Mouse (Mus musculus): Measurements from ENCODE around the gene Slc7a7. TPM values are rescaled to one million over a fixed set of nuclear protein-coding genes. Genes with fewer than 3 reads are reported as not detected.
A peak's percentile ranks its signal among the peaks of the same experiment; 100 is the strongest.

Slc7a7 gene
- total and polyA plus RNA-seq, 3 experiments: 20.1 to 65.6 TPM; not detected in 1

GRCm38 (mm10) chr14:54463959-54464292 is 46.3 kb upstream of the Slc7a7 start, which contains the start of gene Lrp10:
Gene Lrp10 (plus strand): TSS chr14:54464137.
- H3K4me1 ChIP-seq (ENCODE audit: control insufficient read depth in 1 of 2, insufficient read depth in 2 of 2, low read length in 2 of 2): peaks cover 5 to 18% of the 10 kb centered on the region in 2 experiments
- H3K79me2 ChIP-seq (ENCODE audit: control insufficient read depth, insufficient read depth, low read length, poor library complexity): peaks cover 21% of the 10 kb centered on the region
- no peaks in the 10 kb centered on the region for H3K27me3 ChIP-seq (ENCODE audit: control insufficient read depth in 1 of 2, insufficient read depth in 2 of 2, low read length in 2 of 2)
- H3K36me3 ChIP-seq (ENCODE audit: control insufficient read depth in 1 of 2, insufficient read depth in 2 of 2, low read length in 2 of 2): peaks cover 0 to 22% of the 10 kb centered on the region in 2 experiments; a peak in 3 of 4 replicates
- H3K27ac ChIP-seq (ENCODE audit: control insufficient read depth, low read depth, low read length): peak within 1 kb of the TSS; percentile 100
- DNase-seq (ENCODE audit: low read depth, low spot score): peak; percentile 94
- H3K9me3 ChIP-seq (replicated peaks; ENCODE audit: insufficient read depth, low read length): no peaks in the 10 kb centered on the region
- H3K4me3 ChIP-seq (ENCODE audit: control insufficient read depth in 1 of 2, insufficient read depth in 1 of 2, low read depth in 2 of 2, low read length in 2 of 2): peak within 1 kb of the TSS; percentile 67 to 91
- peak within 1 kb of the TSS; percentile 96 for H3K9ac ChIP-seq (ENCODE audit: control insufficient read depth, low read depth, low read length, poor library complexity, severe bottlenecking)
- TF ChIP-seq POLR2AphosphoS2 (IDR thresholded peaks at IDR 0.05; ENCODE audit: low read length) (no peak; the same call in 1 of the 2 replicates), ELF1 (IDR thresholded peaks at IDR 0.05; ENCODE audit: low read depth, low read length) (peak; percentile 85), SIN3A (IDR thresholded peaks at IDR 0.05; ENCODE audit: low read length) (peak; percentile 77; the same call in 1 of the 2 replicates), BHLHE40 (IDR thresholded peaks at IDR 0.05; ENCODE audit: borderline replicate concordance, low read depth, low read length) (no peak), RCOR1 (IDR thresholded peaks at IDR 0.05; ENCODE audit: low read depth, low read length) (0 out of 2 replicates have a peak, but pooled peaks have one; percentile 26), USF2 (IDR thresholded peaks at IDR 0.05; ENCODE audit: borderline replicate concordance in 1 of 2, insufficient read depth in 1 of 2, low read depth in 1 of 2, low read length in 2 of 2) (no peak), ZC3H11A (IDR thresholded peaks at IDR 0.05; ENCODE audit: low read depth, low read length) (no peak), HCFC1 (IDR thresholded peaks at IDR 0.05; ENCODE audit: low read depth, low read length) (0 out of 2 replicates have a peak, but pooled peaks have one; percentile 56), ZNF384 (IDR thresholded peaks at IDR 0.05; ENCODE audit: low read depth, low read length) (no peak), USF1 (IDR thresholded peaks at IDR 0.05; ENCODE audit: low read depth, low read length) (peak; percentile 29; the same call in 1 of the 2 replicates), ZKSCAN1 (IDR thresholded peaks at IDR 0.05; ENCODE audit: low read depth, low read length) (no peak), TAL1 (IDR thresholded peaks at IDR 0.05; ENCODE audit: low read length) (no peak), MEF2A (IDR thresholded peaks at IDR 0.05; ENCODE audit: extremely low read depth, insufficient replicate concordance, low read depth, low read length, poor library complexity, severe bottlenecking) (no peak), POLR2AphosphoS5 (IDR thresholded peaks at IDR 0.05; ENCODE audit: borderline replicate concordance, low read depth, low read length) (no peak), RAD21 (IDR thresholded peaks at IDR 0.05; ENCODE audit: low read depth, low read length) (no peak; the same call in 1 of the 2 replicates), GATA1 (IDR thresholded peaks at IDR 0.05; ENCODE audit: low read depth, low read length) (peak; percentile 65), GABPA (IDR thresholded peaks at IDR 0.05; ENCODE audit: low read depth, low read length) (no peak), MAZ (IDR thresholded peaks at IDR 0.05; ENCODE audit: low read depth, low read length) (peak; percentile 76; the same call in 1 of the 2 replicates), KAT2A (conservative IDR thresholded peaks at IDR 0.05; ENCODE audit: low read depth, low read length) (no peak), UBTF (IDR thresholded peaks at IDR 0.05; ENCODE audit: borderline replicate concordance, insufficient read depth, low read depth, low read length) (no peak), CTCF (IDR thresholded peaks at IDR 0.05 in 2 of 3, conservative IDR thresholded peaks at IDR 0.05 in 1 of 3; ENCODE audit: control insufficient read depth in 1 of 3, insufficient read depth in 1 of 3, low read depth in 2 of 3, low read length in 3 of 3, poor library complexity in 1 of 3, severe bottlenecking in 1 of 3) (0 out of 6 replicates have a peak, but pooled peaks of 1 of the 3 experiments have one; percentile 0), MYC (IDR thresholded peaks at IDR 0.05; ENCODE audit: low read depth, low read length) (no peak), MAFK (IDR thresholded peaks at IDR 0.05; ENCODE audit: borderline replicate concordance, low read depth, low read length) (no peak), CHD2 (IDR thresholded peaks at IDR 0.05; ENCODE audit: low read length) (no peak), ETS1 (IDR thresholded peaks at IDR 0.05; ENCODE audit: low read depth, low read length) (peak; percentile 63), NELFE (IDR thresholded peaks at IDR 0.05; ENCODE audit: low read depth, low read length) (peak; percentile 84), TBP (IDR thresholded peaks at IDR 0.05; ENCODE audit: low read depth, low read length) (peak; percentile 2), NRF1 (IDR thresholded peaks at IDR 0.05; ENCODE audit: insufficient read depth, low read depth, low read length, poor library complexity, severe bottlenecking) (no peak), MYB (IDR thresholded peaks at IDR 0.05; ENCODE audit: low read depth, low read length) (no peak), JUND (IDR thresholded peaks at IDR 0.05; ENCODE audit: low read depth, low read length) (no peak), CHD1 (IDR thresholded peaks at IDR 0.05; ENCODE audit: low read depth, low read length) (0 out of 2 replicates have a peak, but pooled peaks have one; percentile 39), MAX (IDR thresholded peaks at IDR 0.05; ENCODE audit: low read length) (peak; percentile 70; the same call in 1 of the 2 replicates), POLR2A (IDR thresholded peaks at IDR 0.05; ENCODE audit: control insufficient read depth in 1 of 2, insufficient read depth in 1 of 2, low read depth in 1 of 2, low read length in 2 of 2, poor library complexity in 1 of 2) (peak; percentile 71 to 83), MXI1 (IDR thresholded peaks at IDR 0.05; ENCODE audit: low read depth, low read length) (peak; percentile 74), ZMIZ1 (IDR thresholded peaks at IDR 0.05; ENCODE audit: low read depth, low read length) (no peak), TCF12 (IDR thresholded peaks at IDR 0.05; ENCODE audit: low read depth, low read length) (peak; percentile 41), EP300 (IDR thresholded peaks at IDR 0.05; ENCODE audit: low read depth in 1 of 2, low read length in 2 of 2) (peak in 1 of 2 experiments; percentile 6; a peak in 1 of 4 replicates)
